Mouse (Mus musculus) heart, adult 2 months (tissue): Measurements from ENCODE around the gene Fbln1.

ENCODE experiments used
- CTCF ChIP-seq: fragments of 200-600 bp; IDR thresholded peaks from 2 replicates; pipeline ENCODE4 v1.8.1; 2022; ENCODE audit warnings: antibody characterized with exemption, mild to moderate bottlenecking, moderate library complexity
- POLR2A ChIP-seq: fragments of 200-500 bp; IDR thresholded peaks from 2 replicates; pipeline ENCODE4 v1.6.1; 2011; ENCODE audit warnings: mild to moderate bottlenecking, low read depth, low read length, control low read depth; ENCODE audit not compliant: insufficient read depth

- TF ChIP-seq CTCF = no peak
- no peak for TF ChIP-seq POLR2A
Observed at GRCm38 (mm10) chr15:85244414-85245161, 38.8 kb downstream of the Fbln1 start.
